Mouse (Mus musculus) frontal cortex, postnatal 10 days (tissue): ENCODE measurements around the gene Cerk.

Experiments used
- DNase-seq, 2 experiments: peaks; one replicate each; pipeline ENCODE4 v3.0.0; 2022; ENCODE audit warnings: low spot score in 2 of 2, mixed read lengths in 1 of 2

The Cerk gene

GRCm38 (mm10) chr15:86090578-86090977 is 95.4 kb downstream of the Cerk start:
- no peak for DNase-seq

GRCm38 (mm10) chr15:86089991-86090529 is 95.9 kb downstream of the Cerk start:
- DNase-seq: no peak
